ENCODE assay signal across 14 mouse cellular contexts in the genomic region with DNA sequence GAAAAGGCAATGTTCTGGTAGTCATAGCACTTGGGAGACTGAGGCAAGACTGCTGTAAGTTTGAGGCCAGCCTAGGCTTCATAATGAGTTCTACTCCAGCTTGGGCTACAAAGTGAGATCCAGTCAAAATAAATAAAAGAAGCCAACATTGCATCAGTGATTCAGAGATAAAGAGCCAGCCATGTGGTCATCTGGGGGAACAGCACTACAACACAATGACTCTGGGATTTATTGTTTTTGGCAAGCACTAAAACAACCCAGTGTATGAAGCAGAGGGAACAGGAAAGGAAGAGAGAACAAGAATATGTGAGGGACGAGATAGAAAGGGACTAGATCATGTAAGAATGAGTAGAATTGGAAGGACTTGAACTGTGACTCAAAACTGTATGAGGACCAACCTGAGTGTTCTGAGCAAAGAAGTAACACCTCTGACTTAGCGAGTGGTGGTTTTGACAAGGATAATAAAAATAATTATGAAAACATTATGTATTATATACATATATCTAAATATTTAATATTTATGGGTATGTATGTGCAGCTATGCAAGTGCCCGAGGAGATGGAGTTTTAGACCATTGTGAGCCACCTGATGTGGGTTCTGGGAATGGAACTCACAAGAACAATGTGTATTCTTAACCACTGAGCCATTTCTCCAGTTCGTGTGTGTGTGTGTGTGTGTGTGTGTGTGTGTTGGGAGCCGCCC. TPM values are rescaled to one million over a fixed set of nuclear protein-coding genes. Genes with fewer than 3 reads are reported as not detected.
DNase-seq lines count a peak whose midpoint lies in the region; ATAC-seq and TF ChIP-seq lines count a peak whose summit lies in the region.
"Had no signal": no experiment of that assay in that cellular context is flagged by ENCODE, and none has a peak within 500 bp of the region (broad histone marks: within the 10 kb centered on the region; RNA-seq: fewer than 3 reads in every experiment).

No protein-coding gene starts in this region.

- no peak overlapping the region for H3K4me3 ChIP-seq in intestine, postnatal 0 days (ENCODE audit: low read depth, low read length)
- H3K4me3 ChIP-seq in intestine, embryonic 15.5 days (replicated peaks) = no peak overlapping the region
- peak overlapping the region; percentile 1 for H3K4me3 ChIP-seq in bone marrow, adult 2 months (replicated peaks; ENCODE audit: control insufficient read depth, low read depth, low read length)
- H3K4me3 ChIP-seq in liver, embryonic 15.5 days (replicated peaks) = peak overlapping the region; percentile 19; the same call in 1 of the 2 replicates
- H3K4me3 ChIP-seq: hindbrain, embryonic 12.5 days had no signal

- H3K27ac ChIP-seq in intestine, postnatal 0 days (ENCODE audit: low read depth, low read length) = no peak overlapping the region
- no peak overlapping the region for H3K27ac ChIP-seq in intestine, embryonic 15.5 days
- H3K27ac ChIP-seq in bone marrow, adult 2 months (ENCODE audit: control insufficient read depth, insufficient read depth, low read depth, low read length, poor library complexity) = no peak overlapping the region
- H3K27ac ChIP-seq in liver, embryonic 15.5 days (replicated peaks) = peak overlapping the region; percentile 31; the same call in 1 of the 2 replicates
- H3K27ac ChIP-seq: hindbrain, embryonic 12.5 days had no signal

- no peaks in the 10 kb centered on the region for H3K27me3 ChIP-seq in intestine, postnatal 0 days (replicated peaks; ENCODE audit: control insufficient read depth, insufficient read depth, low read length)
- no peaks in the 10 kb centered on the region for H3K27me3 ChIP-seq in intestine, embryonic 15.5 days (replicated peaks)
- no peaks in the 10 kb centered on the region for H3K27me3 ChIP-seq in liver, embryonic 15.5 days
- H3K27me3 ChIP-seq: hindbrain, embryonic 12.5 days had no signal

- WGBS in intestine, postnatal 0 days = 75% methylated on average over 5 of the region's 5 CpGs
- WGBS in intestine, embryonic 15.5 days = 78% methylated on average over 5 of the region's 5 CpGs
- 54% methylated on average over 5 of the region's 5 CpGs for WGBS in bone marrow, adult 2 months
- WGBS in liver, embryonic 15.5 days (ENCODE audit: insufficient replicate concordance) = 57% methylated on average over 5 of the region's 5 CpGs

- 0 out of 2 replicates have a peak, but pooled peaks have one; percentile 22 for ATAC-seq in intestine, postnatal 0 days
- ATAC-seq in intestine, embryonic 15.5 days = no peak
- 0 out of 2 replicates have a peak, but pooled peaks have one; percentile 7 for ATAC-seq in liver, embryonic 15.5 days (ENCODE audit: insufficient read depth)
- ATAC-seq: midbrain, embryonic 16.5 days had no signal

- H3K9me3 ChIP-seq in intestine, postnatal 0 days (ENCODE audit: control insufficient read depth) = no peaks in the 10 kb centered on the region
- H3K9me3 ChIP-seq in intestine, embryonic 15.5 days = no peaks in the 10 kb centered on the region
- no peaks in the 10 kb centered on the region for H3K9me3 ChIP-seq in liver, embryonic 15.5 days (replicated peaks)
- H3K9me3 ChIP-seq: hindbrain, embryonic 12.5 days had no signal

- 0 out of 2 replicates have a peak, but pooled peaks cover 3% of the 10 kb centered on the region for H3K4me1 ChIP-seq in intestine, postnatal 0 days (replicated peaks; ENCODE audit: control insufficient read depth, insufficient read depth, low read length)
- no peaks in the 10 kb centered on the region for H3K4me1 ChIP-seq in intestine, embryonic 15.5 days (replicated peaks)
- H3K4me1 ChIP-seq in bone marrow, adult 2 months (ENCODE audit: control insufficient read depth, insufficient read depth, low read length) = no peaks in the 10 kb centered on the region; the same call in 1 of the 2 replicates
- peaks cover 7% of the 10 kb centered on the region; the same call in 1 of the 2 replicates for H3K4me1 ChIP-seq in liver, embryonic 15.5 days (replicated peaks)
- H3K4me1 ChIP-seq: hindbrain, embryonic 12.5 days had no signal

- TF ChIP-seq POLR2A in bone marrow, adult 2 months (IDR thresholded peaks at IDR 0.05; ENCODE audit: borderline replicate concordance, control insufficient read depth, low read depth, low read length) = no peak

- no peaks in the 10 kb centered on the region for H3K36me3 ChIP-seq in intestine, postnatal 0 days (ENCODE audit: control insufficient read depth, insufficient read depth)
- H3K36me3 ChIP-seq in intestine, embryonic 15.5 days = no peaks in the 10 kb centered on the region
- H3K36me3 ChIP-seq in liver, embryonic 15.5 days (replicated peaks) = no peaks in the 10 kb centered on the region
- H3K36me3 ChIP-seq: hindbrain, embryonic 12.5 days had no signal

- DNase-seq in CD4-positive, CD25-positive, alpha-beta regulatory T cell, adult 2 months (ENCODE audit: low read depth, low spot score) = peak; percentile 70
- DNase-seq in thymus, postnatal 25 days = no peak
- DNase-seq in right cerebral cortex, postnatal 36 days (ENCODE audit: low spot score in 2 of 2) = no peak
- DNase-seq in embryo, embryonic 10 days (ENCODE audit: low spot score) = no peak
- DNase-seq: adrenal gland, postnatal 10 days; cerebellum, adult 9-11 months; kidney, postnatal 14 days; lung, adult 2 months had no signal

- TF ChIP-seq CTCF in intestine, postnatal 0 days (IDR thresholded peaks at IDR 0.05; ENCODE audit: low read depth) = 0 out of 2 replicates have a peak, but pooled peaks have one; percentile 9
- TF ChIP-seq CTCF in bone marrow, adult 2 months (IDR thresholded peaks at IDR 0.05; ENCODE audit: control insufficient read depth, insufficient read depth, low read length) = no peak

- no peak overlapping the region for H3K4me2 ChIP-seq in intestine, postnatal 0 days (replicated peaks; ENCODE audit: low read depth)
- H3K4me2 ChIP-seq in intestine, embryonic 15.5 days (replicated peaks) = no peak overlapping the region
- peak overlapping the region; percentile 31; the same call in 1 of the 2 replicates for H3K4me2 ChIP-seq in liver, embryonic 15.5 days
- H3K4me2 ChIP-seq: hindbrain, embryonic 12.5 days had no signal

- no peak overlapping the region for H3K9ac ChIP-seq in intestine, postnatal 0 days (ENCODE audit: low read depth, low read length)
- no peak overlapping the region for H3K9ac ChIP-seq in intestine, embryonic 15.5 days
- no peak overlapping the region for H3K9ac ChIP-seq in liver, embryonic 15.5 days
- H3K9ac ChIP-seq: hindbrain, embryonic 12.5 days had no signal

RNA-seq across cellular contexts. Expression of a gene that starts 19.9 kb away (rescaled TPM):
- 2.6 and 2.7 TPM in 2 replicates for polyA plus RNA-seq in intestine, postnatal 0 days (2015; fragmentation: Nextera tagmentation; extraction: Ambion mirVana)
- polyA plus RNA-seq in intestine, embryonic 15.5 days (2015; fragmentation: Nextera tagmentation; extraction: Ambion mirVana) = 4.6 TPM in 2 replicates
- polyA plus RNA-seq in bone marrow, adult 2 months (2011; ENCODE audit: insufficient read depth, insufficient read length, low replicate concordance, missing spikeins) = 2.3 TPM in 1 of 2 replicates, not detected in the other
- 0.29 and 0.36 TPM in 2 replicates for polyA plus RNA-seq in liver, embryonic 15.5 days (2015; fragmentation: Nextera tagmentation; extraction: Ambion mirVana)

RNA-seq across cellular contexts. Expression of a gene that starts 20.2 kb away (rescaled TPM):
- 8.4 and 9.5 TPM in 2 replicates for polyA plus RNA-seq in intestine, postnatal 0 days (2015; fragmentation: Nextera tagmentation; extraction: Ambion mirVana)
- 20.2 and 20.7 TPM in 2 replicates for polyA plus RNA-seq in intestine, embryonic 15.5 days (2015; fragmentation: Nextera tagmentation; extraction: Ambion mirVana)
- 12.4 and 13.9 TPM in 2 replicates for polyA plus RNA-seq in bone marrow, adult 2 months (2011; ENCODE audit: insufficient read depth, insufficient read length, low replicate concordance, missing spikeins)
- polyA plus RNA-seq in liver, embryonic 15.5 days (2015; fragmentation: Nextera tagmentation; extraction: Ambion mirVana) = 24.4 and 25.6 TPM in 2 replicates

RNA-seq across cellular contexts. Expression of a gene that starts 54.7 kb away (rescaled TPM):
- 210 and 219 TPM in 2 replicates for polyA plus RNA-seq in intestine, postnatal 0 days (2015; fragmentation: Nextera tagmentation; extraction: Ambion mirVana)
- polyA plus RNA-seq in intestine, embryonic 15.5 days (2015; fragmentation: Nextera tagmentation; extraction: Ambion mirVana) = 89.4 and 100 TPM in 2 replicates
- polyA plus RNA-seq in bone marrow, adult 2 months (2011; ENCODE audit: insufficient read depth, insufficient read length, low replicate concordance, missing spikeins) = 7.3 and 8.5 TPM in 2 replicates
- polyA plus RNA-seq in liver, embryonic 15.5 days (2015; fragmentation: Nextera tagmentation; extraction: Ambion mirVana) = 73.4 and 88.1 TPM in 2 replicates

Comparison
In these comparisons a context has a peak if more than half of its experiments do, and no peak if none do; other contexts are left out.
1. H3K4me3 ChIP-seq: peak in bone marrow, adult 2 months (single experiment) and liver, embryonic 15.5 days (single experiment); none in intestine, postnatal 0 days (single experiment) and intestine, embryonic 15.5 days (single experiment).